Mouse (Mus musculus) bone marrow, adult 2 months (tissue): ENCODE data around the gene Pcsk4.

Experiments used
- CTCF ChIP-seq: fragments of 200-500 bp; IDR thresholded peaks from 2 replicates; pipeline ENCODE4 v1.5.1; 2011; ENCODE audit warnings: low read length, control low read depth; ENCODE audit not compliant: control insufficient read depth, insufficient read depth
- POLR2A ChIP-seq: fragments of 200-500 bp; IDR thresholded peaks from 2 replicates; pipeline ENCODE4 v1.6.1; 2011; ENCODE audit warnings: low read depth, mild to moderate bottlenecking, control low read depth, low read length, borderline replicate concordance; ENCODE audit not compliant: control insufficient read depth

DNA sequence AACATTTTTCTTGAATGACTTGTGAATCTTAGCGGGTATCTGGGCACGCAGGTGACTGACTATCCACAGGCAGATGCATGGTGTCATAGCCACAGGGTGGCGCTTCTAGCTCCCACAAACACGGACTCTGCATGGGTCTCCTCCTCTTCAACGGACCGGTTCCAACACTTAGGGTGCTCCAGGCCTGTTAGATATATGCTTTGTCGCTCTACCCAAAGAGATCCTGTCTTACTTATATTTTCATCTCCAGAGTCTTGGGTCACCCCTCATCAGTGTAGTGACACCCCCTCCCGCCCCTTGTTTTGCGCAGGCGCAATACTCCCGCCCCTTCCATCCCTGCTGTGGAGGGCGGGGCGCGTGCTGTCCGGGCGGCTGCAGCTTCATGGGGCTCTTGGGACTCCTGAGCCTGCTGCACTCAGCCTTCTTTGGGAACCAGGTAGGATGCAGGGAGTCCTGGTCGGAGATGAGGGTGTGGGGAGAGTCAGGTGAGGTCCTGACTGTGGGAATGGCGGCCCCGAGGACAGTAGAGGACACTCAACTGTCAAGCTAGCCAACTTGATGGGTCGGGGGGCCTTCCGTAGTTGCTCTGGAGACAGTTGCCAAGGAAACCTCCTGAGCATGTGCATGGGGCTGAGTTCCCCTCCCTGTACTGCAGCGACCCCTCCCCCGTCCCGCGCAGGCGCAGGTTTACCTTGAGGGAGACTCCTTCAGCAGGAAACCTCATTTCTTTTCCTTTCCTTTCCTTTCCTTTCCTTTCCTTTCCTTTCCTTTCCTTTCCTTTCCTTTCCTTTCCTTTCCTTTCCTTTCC lies 33.5 kb downstream of the Pcsk4 start, which contains the start of gene Apc2:
- peak; percentile 77 for TF ChIP-seq CTCF
- TF ChIP-seq POLR2A, result no peak
